Mouse (Mus musculus): Measurements from ENCODE around the gene Gm27027. TPM values are rescaled to one million over a fixed set of nuclear protein-coding genes. Genes with fewer than 3 reads are reported as not detected.

The Gm27027 gene
- polyA plus RNA-seq, 1 experiment from 2014 or later, result not detected

DNA sequence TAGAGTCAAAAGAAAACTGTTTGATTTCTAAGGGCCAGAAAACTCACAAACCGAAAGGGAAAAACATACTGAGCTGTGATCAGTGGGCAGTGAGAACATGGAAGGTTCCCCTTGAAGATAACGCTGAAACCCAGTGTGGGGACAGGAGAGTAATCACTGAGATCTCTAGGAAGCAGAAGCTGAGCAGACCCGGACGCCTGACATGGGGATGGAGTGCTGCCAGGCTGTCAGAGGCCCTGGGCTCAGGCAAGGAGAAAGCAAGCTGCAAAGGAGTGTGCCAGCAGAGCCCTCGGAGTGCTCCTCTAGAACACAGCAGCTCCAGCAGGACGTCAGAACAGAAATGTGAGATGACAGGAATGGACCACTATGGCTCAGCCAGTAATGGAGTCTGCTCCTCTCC lies 28.5 kb upstream of the Gm27027 start:
- Histone ChIP-seq H3K27me3 (ENCODE audit: control insufficient read depth, insufficient read depth, low read length) (no peaks in the 10 kb centered on the region), H3K4me2 (ENCODE audit: low read depth, severe bottlenecking) (no peak overlapping the region), H3K4me1 (ENCODE audit: control insufficient read depth, insufficient read depth, low read length) (no peaks in the 10 kb centered on the region), H3K9ac (ENCODE audit: low read length) (no peak overlapping the region), H3K4me3 (ENCODE audit: low read depth, low read length) (no peak overlapping the region), H3K9me3 (ENCODE audit: control insufficient read depth, low read length) (no peaks in the 10 kb centered on the region), H3K27ac (replicated peaks; ENCODE audit: low read depth, low read length) (no peak overlapping the region), H3K36me3 (ENCODE audit: control insufficient read depth, insufficient read depth, low read length) (no peaks in the 10 kb centered on the region)
- 58% methylated on average over 6 of the region's 6 CpGs for WGBS
- ATAC-seq (ENCODE audit: insufficient number of reproducible peaks, low FRiP score, low TSS enrichment, low read depth) (no peak), DNase-seq (ENCODE audit: low spot score) (no peak)

DNA sequence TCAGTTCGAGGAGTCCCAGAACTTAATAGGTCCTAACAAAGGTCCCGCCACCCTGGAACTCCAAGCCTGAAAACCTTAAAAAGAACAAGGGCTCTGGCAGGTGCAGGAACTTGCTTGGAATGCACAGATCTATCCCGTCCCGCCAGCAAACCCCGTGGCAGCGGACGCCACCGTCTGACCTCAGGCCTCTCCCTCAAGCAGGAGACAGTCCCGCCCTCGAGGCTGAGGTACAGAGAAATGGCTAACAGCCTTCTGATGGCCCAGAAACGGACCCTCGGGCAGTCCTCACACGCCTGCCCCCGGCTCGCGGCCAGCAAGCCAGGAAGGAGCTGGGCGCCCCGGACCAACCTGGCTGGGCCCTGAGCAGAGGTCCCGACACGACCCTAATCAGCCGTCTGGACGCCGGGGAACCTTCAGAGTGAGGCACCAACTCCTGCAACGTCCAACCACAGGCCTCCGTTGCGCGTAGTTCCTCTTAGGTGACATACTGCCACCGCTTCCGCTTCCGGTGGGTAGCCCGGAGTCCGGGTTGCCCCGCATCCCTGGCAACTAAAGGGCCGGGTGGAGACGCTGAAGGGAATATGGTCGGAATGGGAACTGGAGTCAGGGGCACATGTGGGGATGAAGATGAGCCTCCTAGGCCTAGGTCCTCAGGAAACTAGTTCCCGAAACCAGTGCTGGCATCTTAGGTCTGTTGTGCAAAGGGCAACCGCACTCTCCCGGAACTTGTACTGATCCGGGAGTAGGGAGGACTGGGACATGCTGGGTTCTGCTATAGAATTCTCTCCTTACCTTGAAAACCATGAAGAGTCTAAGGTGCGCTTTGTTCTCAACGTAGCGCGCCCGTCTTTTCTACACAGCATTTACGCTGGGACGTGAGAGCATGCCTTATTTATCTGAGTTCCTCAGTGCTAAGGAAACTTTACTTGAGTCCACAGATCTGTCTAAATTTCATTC lies 14.5 kb upstream of the Gm27027 start, which contains the start of gene Alkbh3:
Gene Alkbh3 (minus strand): TSS at position 473 of the 957 bp plus-strand sequence.
- ATAC-seq (ENCODE audit: insufficient number of reproducible peaks, low FRiP score, low TSS enrichment, low read depth) (peak; percentile 99), DNase-seq (ENCODE audit: low spot score) (peak; percentile 96)
- H3K9me3 ChIP-seq (ENCODE audit: control insufficient read depth, low read length), result no peaks in the 10 kb centered on the region
- H3K4me1 ChIP-seq (ENCODE audit: control insufficient read depth, insufficient read depth, low read length), result peaks cover 3% of the 10 kb centered on the region; the same call in 1 of the 2 replicates
- 5% methylated on average over 47 of the region's 47 CpGs for WGBS
- peak within 1 kb of the TSS; percentile 88 for H3K4me3 ChIP-seq (ENCODE audit: low read depth, low read length)
- H3K36me3 ChIP-seq (ENCODE audit: control insufficient read depth, insufficient read depth, low read length), result no peaks in the 10 kb centered on the region
- 0 out of 2 replicates have a peak within 1 kb of the TSS, but pooled peaks have one; percentile 14 for H3K27ac ChIP-seq (replicated peaks; ENCODE audit: low read depth, low read length)
- no peaks in the 10 kb centered on the region for H3K27me3 ChIP-seq (ENCODE audit: control insufficient read depth, insufficient read depth, low read length)
- peak within 1 kb of the TSS; percentile 90 for H3K9ac ChIP-seq (ENCODE audit: low read length)
- H3K4me2 ChIP-seq (ENCODE audit: low read depth, severe bottlenecking), result peak within 1 kb of the TSS; percentile 74

DNA sequence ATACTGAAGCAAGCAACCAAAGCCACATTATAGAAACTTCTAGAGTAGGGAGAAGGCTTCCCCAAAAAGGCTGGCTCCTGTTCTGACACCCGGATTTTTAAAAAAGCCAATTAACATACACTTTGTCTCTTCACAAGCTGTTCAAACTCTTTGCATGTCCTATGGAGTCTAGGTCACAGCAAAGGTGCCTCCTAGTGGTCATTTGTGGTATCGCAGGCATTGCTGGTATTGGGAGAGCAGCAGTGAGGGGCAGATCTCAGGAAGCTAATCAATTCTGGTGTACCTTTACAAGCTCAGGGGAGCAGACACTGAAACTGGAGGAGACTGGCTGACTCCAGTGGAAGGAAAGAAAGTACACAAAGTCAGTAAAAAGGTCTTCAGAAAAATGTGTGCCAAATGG lies 6.2 kb upstream of the Gm27027 start:
- H3K27ac ChIP-seq (replicated peaks; ENCODE audit: low read depth, low read length), result no peak overlapping the region
- no peaks in the 10 kb centered on the region for H3K27me3 ChIP-seq (ENCODE audit: control insufficient read depth, insufficient read depth, low read length)

DNA sequence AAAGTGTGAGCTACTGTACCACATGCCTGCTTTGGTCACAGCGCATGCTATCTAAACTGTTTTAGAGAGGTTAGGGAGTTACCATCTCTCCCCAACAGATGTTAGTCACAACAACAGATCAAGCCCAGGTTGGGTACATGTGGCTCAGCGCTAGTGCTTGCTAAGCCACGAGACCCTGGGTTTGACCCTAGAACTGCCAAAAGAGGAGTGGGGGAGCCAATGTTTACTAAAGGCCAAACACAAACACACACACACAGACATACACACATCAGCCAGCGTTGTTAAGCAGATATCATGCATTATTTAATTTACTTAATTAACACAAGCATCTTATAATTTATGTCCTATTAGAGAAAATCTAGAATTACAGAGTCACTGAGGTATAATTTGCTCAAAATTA lies 5.8 kb upstream of the Gm27027 start:
- Histone ChIP-seq H3K9ac (ENCODE audit: low read length) (no peak overlapping the region), H3K9me3 (ENCODE audit: control insufficient read depth, low read length) (no peaks in the 10 kb centered on the region), H3K27me3 (ENCODE audit: control insufficient read depth, insufficient read depth, low read length) (no peaks in the 10 kb centered on the region), H3K36me3 (ENCODE audit: control insufficient read depth, insufficient read depth, low read length) (no peaks in the 10 kb centered on the region; the same call in 1 of the 2 replicates), H3K4me2 (ENCODE audit: low read depth, severe bottlenecking) (no peak overlapping the region), H3K4me3 (ENCODE audit: low read depth, low read length) (no peak overlapping the region), H3K27ac (replicated peaks; ENCODE audit: low read depth, low read length) (no peak overlapping the region), H3K4me1 (ENCODE audit: control insufficient read depth, insufficient read depth, low read length) (no peaks in the 10 kb centered on the region)
- DNase-seq (ENCODE audit: low spot score) (no peak), ATAC-seq (ENCODE audit: insufficient number of reproducible peaks, low FRiP score, low TSS enrichment, low read depth) (no peak)
- 90% methylated on average over 4 of the region's 4 CpGs for WGBS

More for the DNA sequence above, 6.2 kb upstream of the Gm27027 start:
- no peaks in the 10 kb centered on the region; the same call in 1 of the 2 replicates for H3K36me3 ChIP-seq (ENCODE audit: control insufficient read depth, insufficient read depth, low read length)
- no peak overlapping the region for H3K4me2 ChIP-seq (ENCODE audit: low read depth, severe bottlenecking)
- no peak overlapping the region for H3K9ac ChIP-seq (ENCODE audit: low read length)
- no peak for ATAC-seq (ENCODE audit: insufficient number of reproducible peaks, low FRiP score, low TSS enrichment, low read depth)
- DNase-seq (ENCODE audit: low spot score), result peak; percentile 92
- H3K4me1 ChIP-seq (ENCODE audit: control insufficient read depth, insufficient read depth, low read length), result no peaks in the 10 kb centered on the region
- no peaks in the 10 kb centered on the region for H3K9me3 ChIP-seq (ENCODE audit: control insufficient read depth, low read length)
- H3K4me3 ChIP-seq (ENCODE audit: low read depth, low read length), result no peak overlapping the region
- 7% methylated on average over 2 of the region's 2 CpGs for WGBS

DNA sequence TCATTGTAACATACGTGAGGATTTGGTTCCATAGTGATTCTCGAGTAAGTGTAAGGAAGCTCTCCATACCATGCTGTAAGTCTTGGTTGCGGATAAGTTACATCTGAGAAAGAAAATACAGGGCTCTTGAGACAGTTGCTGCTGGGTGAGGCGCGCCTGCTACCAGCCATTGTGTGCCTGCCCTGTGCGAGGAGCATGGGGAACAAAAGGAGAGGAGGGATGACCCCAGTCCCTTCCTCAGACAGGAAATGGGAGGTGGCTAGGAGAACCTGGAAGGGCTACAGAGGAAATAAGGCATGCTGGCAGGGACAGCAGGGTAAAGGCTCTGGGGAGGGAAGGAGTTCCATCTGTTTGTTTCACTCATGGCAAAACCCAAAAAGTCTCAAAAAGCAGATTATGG lies 5.3 kb upstream of the Gm27027 start:
- no peak for DNase-seq (ENCODE audit: low spot score)
- Histone ChIP-seq H3K4me1 (ENCODE audit: control insufficient read depth, insufficient read depth, low read length) (no peaks in the 10 kb centered on the region), H3K4me2 (ENCODE audit: low read depth, severe bottlenecking) (no peak overlapping the region), H3K27ac (replicated peaks; ENCODE audit: low read depth, low read length) (no peak overlapping the region), H3K9ac (ENCODE audit: low read length) (no peak overlapping the region), H3K4me3 (ENCODE audit: low read depth, low read length) (no peak overlapping the region), H3K27me3 (ENCODE audit: control insufficient read depth, insufficient read depth, low read length) (no peaks in the 10 kb centered on the region), H3K36me3 (ENCODE audit: control insufficient read depth, insufficient read depth, low read length) (no peaks in the 10 kb centered on the region; the same call in 1 of the 2 replicates), H3K9me3 (ENCODE audit: control insufficient read depth, low read length) (no peaks in the 10 kb centered on the region)
- 84% methylated on average over 6 of the region's 6 CpGs for WGBS
- no peak for ATAC-seq (ENCODE audit: insufficient number of reproducible peaks, low FRiP score, low TSS enrichment, low read depth)

DNA sequence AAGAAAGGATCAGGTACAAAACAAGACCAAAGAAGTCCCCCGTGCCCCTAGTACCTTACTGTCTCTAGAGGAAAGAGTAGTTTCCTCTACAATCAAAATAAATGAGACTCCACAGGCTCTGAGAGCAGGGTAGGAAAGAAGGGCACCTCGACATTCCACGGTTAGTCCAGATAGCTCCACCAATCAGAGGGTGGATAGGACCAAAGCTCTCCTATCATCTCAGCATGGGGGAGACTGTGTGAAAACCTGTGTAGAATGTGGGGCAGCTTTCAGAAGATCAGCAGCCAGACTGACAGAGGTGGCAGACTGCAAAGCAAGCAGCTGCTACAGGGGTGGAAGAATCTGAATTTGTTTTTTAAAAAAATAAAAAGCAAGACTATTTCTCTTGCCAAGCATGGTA lies 3.3 kb downstream of the Gm27027 start:
- H3K4me1 ChIP-seq (ENCODE audit: control insufficient read depth, insufficient read depth, low read length), result no peaks in the 10 kb centered on the region
- H3K9ac ChIP-seq (ENCODE audit: low read length), result no peak overlapping the region
- ATAC-seq (ENCODE audit: insufficient number of reproducible peaks, low FRiP score, low TSS enrichment, low read depth) (no peak), DNase-seq (ENCODE audit: low spot score) (no peak)
- H3K4me2 ChIP-seq (ENCODE audit: low read depth, severe bottlenecking), result no peak overlapping the region
- H3K27ac ChIP-seq (replicated peaks; ENCODE audit: low read depth, low read length), result no peak overlapping the region
- H3K27me3 ChIP-seq (ENCODE audit: control insufficient read depth, insufficient read depth, low read length), result no peaks in the 10 kb centered on the region
- no peak overlapping the region for H3K4me3 ChIP-seq (ENCODE audit: low read depth, low read length)
- peaks cover 3% of the 10 kb centered on the region; the same call in 1 of the 2 replicates for H3K36me3 ChIP-seq (ENCODE audit: control insufficient read depth, insufficient read depth, low read length)
- WGBS, result 78% methylated on average over 3 of the region's 3 CpGs
- no peaks in the 10 kb centered on the region for H3K9me3 ChIP-seq (ENCODE audit: control insufficient read depth, low read length)

DNA sequence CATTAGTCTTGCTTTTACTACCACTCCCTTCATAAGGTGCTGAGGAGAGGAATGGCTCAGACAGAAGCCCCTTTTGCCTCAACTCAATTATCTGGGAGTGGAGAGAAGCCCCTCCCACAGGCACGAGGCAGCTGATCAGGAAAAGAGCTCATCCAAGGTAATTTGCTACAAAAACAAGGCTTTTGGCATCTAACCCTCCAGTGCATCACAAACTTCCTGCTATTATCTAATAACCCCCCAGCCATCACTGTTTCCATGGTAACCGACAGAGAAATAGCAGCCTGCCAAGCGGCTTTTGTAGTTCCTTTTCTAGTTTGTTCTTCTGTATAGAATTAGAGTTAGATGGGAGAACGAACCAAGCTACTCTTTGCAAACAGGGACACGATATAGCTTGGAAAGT lies 3.9 kb downstream of the Gm27027 start:
- H3K4me2 ChIP-seq (ENCODE audit: low read depth, severe bottlenecking), result no peak overlapping the region
- no peak overlapping the region for H3K9ac ChIP-seq (ENCODE audit: low read length)
- no peak for ATAC-seq (ENCODE audit: insufficient number of reproducible peaks, low FRiP score, low TSS enrichment, low read depth)
- H3K9me3 ChIP-seq (ENCODE audit: control insufficient read depth, low read length), result no peaks in the 10 kb centered on the region
- no peaks in the 10 kb centered on the region for H3K27me3 ChIP-seq (ENCODE audit: control insufficient read depth, insufficient read depth, low read length)
- H3K27ac ChIP-seq (replicated peaks; ENCODE audit: low read depth, low read length), result no peak overlapping the region
- peaks cover 3% of the 10 kb centered on the region; the same call in 1 of the 2 replicates for H3K36me3 ChIP-seq (ENCODE audit: control insufficient read depth, insufficient read depth, low read length)
- H3K4me1 ChIP-seq (ENCODE audit: control insufficient read depth, insufficient read depth, low read length), result no peaks in the 10 kb centered on the region
- 72% methylated on average over 5 of the region's 5 CpGs for WGBS
- H3K4me3 ChIP-seq (ENCODE audit: low read depth, low read length), result no peak overlapping the region
- no peak for DNase-seq (ENCODE audit: low spot score)

DNA sequence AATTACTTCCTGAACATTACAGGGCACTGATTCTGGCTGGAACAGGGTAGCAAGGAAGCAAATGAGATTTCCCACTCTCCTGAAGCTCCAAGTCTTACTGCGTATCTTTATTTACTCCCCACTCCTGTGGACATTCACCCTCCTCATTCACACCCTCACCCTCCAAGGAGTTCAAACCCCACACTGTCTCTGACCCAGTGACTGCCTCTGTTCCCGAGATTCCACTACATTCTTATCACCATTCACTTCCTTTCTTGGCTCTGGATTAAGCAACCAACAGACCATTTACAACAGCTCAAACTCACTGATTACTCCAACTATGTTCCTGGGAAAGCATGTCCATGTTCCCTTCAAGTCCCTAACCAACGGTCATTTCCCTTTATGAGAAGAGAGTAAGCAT lies 4.8 kb downstream of the Gm27027 start:
- 86% methylated on average over 3 of the region's 3 CpGs for WGBS
- Histone ChIP-seq H3K36me3 (ENCODE audit: control insufficient read depth, insufficient read depth, low read length) (peaks cover 3% of the 10 kb centered on the region; the same call in 1 of the 2 replicates), H3K9ac (ENCODE audit: low read length) (no peak overlapping the region), H3K4me1 (ENCODE audit: control insufficient read depth, insufficient read depth, low read length) (no peaks in the 10 kb centered on the region), H3K27me3 (ENCODE audit: control insufficient read depth, insufficient read depth, low read length) (no peaks in the 10 kb centered on the region), H3K4me2 (ENCODE audit: low read depth, severe bottlenecking) (no peak overlapping the region), H3K4me3 (ENCODE audit: low read depth, low read length) (no peak overlapping the region), H3K27ac (replicated peaks; ENCODE audit: low read depth, low read length) (no peak overlapping the region), H3K9me3 (ENCODE audit: control insufficient read depth, low read length) (no peaks in the 10 kb centered on the region)
- ATAC-seq (ENCODE audit: insufficient number of reproducible peaks, low FRiP score, low TSS enrichment, low read depth), result no peak
- DNase-seq (ENCODE audit: low spot score), result no peak
